Mouse (Mus musculus) lung, embryonic 14.5 days (tissue): ENCODE data around the gene Mfng. TPM values are rescaled to one million over a fixed set of nuclear protein-coding genes. Genes with fewer than 3 reads are reported as not detected.

Experiments
- ATAC-seq: fragments of 200-750 bp; cut with Nextera tagmentation; 2 replicates; pipeline ENCODE4 v1.8.0; 2017; ENCODE audit warnings: mild to moderate bottlenecking, moderate TSS enrichment, moderate library complexity; ENCODE audit not compliant: insufficient read depth
- DNase-seq: peaks from one replicate; pipeline ENCODE4 v3.0.0-alpha.2; 2015
- H3K27ac ChIP-seq: fragments of 300-500 bp; sonication (generic); 2 replicates; pipeline ENCODE4 v1.5.1; 2014; ENCODE audit warnings: low read depth, mild to moderate bottlenecking, moderate library complexity
- H3K27me3 ChIP-seq: fragments of 300-500 bp; sonication (generic); 2 replicates; pipeline ENCODE4 v1.6.1; 2014; ENCODE audit warnings: low read length, control low read depth; ENCODE audit not compliant: insufficient read depth
- H3K36me3 ChIP-seq: fragments of 300-500 bp; sonication (generic); 2 replicates; pipeline ENCODE4 v1.6.1; 2014; ENCODE audit warnings: control low read depth; ENCODE audit not compliant: insufficient read depth
- H3K4me1 ChIP-seq: fragments of 300-500 bp; sonication (generic); 2 replicates; pipeline ENCODE4 v1.6.1; 2014; ENCODE audit warnings: antibody characterized with exemption, control low read depth; ENCODE audit not compliant: insufficient read depth
- H3K4me2 ChIP-seq: fragments of 300-500 bp; sonication (generic); 2 replicates; pipeline ENCODE4 v1.6.1; 2014; ENCODE audit warnings: mild to moderate bottlenecking
- H3K4me3 ChIP-seq: fragments of 300-500 bp; sonication (generic); 2 replicates; pipeline ENCODE4 v1.5.1; 2014; ENCODE audit warnings: low read depth, low read length
- H3K9ac ChIP-seq: fragments of 300-500 bp; sonication (generic); 2 replicates; pipeline ENCODE4 v1.6.1; 2014
- H3K9me3 ChIP-seq: fragments of 300-500 bp; sonication (generic); 2 replicates; pipeline ENCODE4 v1.6.1; 2016; ENCODE audit warnings: low read depth, low read length, control low read depth
- CTCF ChIP-seq: IDR thresholded peaks from 2 replicates; pipeline ENCODE4 v1.5.1; 2016; ENCODE audit warnings: antibody characterized with exemption, low read depth
- WGBS: fragments of 180-500 bp; shearing (Covaris S2); extraction: QIAGEN DNeasy Blood & Tissue Kit; methylation state at CpG from one replicate; pipeline ENCODE4 v1.1.7; 2014; 5-methylcytosine and 5-hydroxymethylcytosine counted together
- polyA plus RNA-seq: library from polyadenylated mRNA; unstranded; fragments of >200 nt; fragmentation: Nextera tagmentation; extraction: Ambion mirVana; gene quantifications from 2 replicates; pipeline ENCODE4 v1.2.1, GENCODE M21; 2014

The Mfng gene
- polyA plus RNA-seq, 1 experiment from 2014 or later = 34.3 TPM

GRCm38 (mm10) chr15:78758132-78758531, 15.1 kb downstream of the Mfng start:
- Histone ChIP-seq H3K9ac (no peak overlapping the region), H3K9me3 (no peaks in the 10 kb centered on the region), H3K4me3 (no peak overlapping the region), H3K27me3 (no peaks in the 10 kb centered on the region), H3K27ac (no peak overlapping the region), H3K36me3 (no peaks in the 10 kb centered on the region), H3K4me2 (no peak overlapping the region), H3K4me1 (no peaks in the 10 kb centered on the region)
- no peak for TF ChIP-seq CTCF
- ATAC-seq (no peak), DNase-seq (no peak)
- WGBS = 80% methylated on average over 6 of the region's 6 CpGs

GRCm38 (mm10) chr15:78755966-78756725, 17.1 kb downstream of the Mfng start:
- 62% methylated on average over 12 of the region's 12 CpGs for WGBS
- no peak for TF ChIP-seq CTCF
- H3K27ac ChIP-seq = no peak overlapping the region
- DNase-seq (no peak), ATAC-seq (no peak)
- no peak overlapping the region for H3K4me2 ChIP-seq
- no peaks in the 10 kb centered on the region for H3K36me3 ChIP-seq
- no peak overlapping the region for H3K4me3 ChIP-seq
- H3K27me3 ChIP-seq = no peaks in the 10 kb centered on the region
- H3K4me1 ChIP-seq = no peaks in the 10 kb centered on the region
- no peak overlapping the region for H3K9ac ChIP-seq
- H3K9me3 ChIP-seq = no peaks in the 10 kb centered on the region

- H3K36me3 ChIP-seq = no peaks in the 10 kb centered on the region
- DNase-seq (no peak), ATAC-seq (no peak)
- H3K4me1 ChIP-seq = no peaks in the 10 kb centered on the region
- H3K9ac ChIP-seq = no peak overlapping the region
- H3K9me3 ChIP-seq = no peaks in the 10 kb centered on the region
- H3K4me3 ChIP-seq = no peak overlapping the region
- H3K27me3 ChIP-seq = no peaks in the 10 kb centered on the region
- TF ChIP-seq CTCF = no peak
- no peak overlapping the region for H3K27ac ChIP-seq
- H3K4me2 ChIP-seq = no peak overlapping the region
- 31% methylated on average over 3 of the region's 3 CpGs for WGBS
Measured at GRCm38 (mm10) chr15:78755226-78755625, 18.0 kb downstream of the Mfng start.

DNA sequence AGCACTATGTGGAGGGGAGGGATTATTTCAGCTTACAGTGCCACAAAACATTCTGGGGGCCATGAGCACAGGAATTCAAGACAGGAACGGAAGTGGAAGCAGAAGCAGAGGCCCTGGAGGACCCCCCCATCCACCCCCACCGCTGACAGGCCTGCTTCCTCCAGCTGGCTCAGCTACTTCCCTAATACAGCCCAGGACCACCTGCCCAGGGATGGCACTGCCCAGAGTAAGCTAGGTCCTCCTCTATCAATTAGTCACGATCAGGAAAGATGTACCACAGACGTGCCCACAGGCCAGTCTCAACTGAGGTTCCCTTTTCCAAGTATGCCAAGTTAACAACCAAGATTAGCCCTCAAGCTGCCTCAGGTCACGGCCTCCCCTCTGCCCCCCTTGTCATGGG, 19.1 kb downstream of the Mfng start:
- Histone ChIP-seq H3K9ac (no peak overlapping the region), H3K27me3 (no peaks in the 10 kb centered on the region), H3K4me1 (no peaks in the 10 kb centered on the region), H3K9me3 (no peaks in the 10 kb centered on the region), H3K4me3 (no peak overlapping the region), H3K36me3 (no peaks in the 10 kb centered on the region), H3K4me2 (no peak overlapping the region), H3K27ac (no peak overlapping the region)
- 63% methylated on average over 5 of the region's 5 CpGs for WGBS
- TF ChIP-seq CTCF = no peak
- DNase-seq = no peak
- no peak for ATAC-seq

DNA sequence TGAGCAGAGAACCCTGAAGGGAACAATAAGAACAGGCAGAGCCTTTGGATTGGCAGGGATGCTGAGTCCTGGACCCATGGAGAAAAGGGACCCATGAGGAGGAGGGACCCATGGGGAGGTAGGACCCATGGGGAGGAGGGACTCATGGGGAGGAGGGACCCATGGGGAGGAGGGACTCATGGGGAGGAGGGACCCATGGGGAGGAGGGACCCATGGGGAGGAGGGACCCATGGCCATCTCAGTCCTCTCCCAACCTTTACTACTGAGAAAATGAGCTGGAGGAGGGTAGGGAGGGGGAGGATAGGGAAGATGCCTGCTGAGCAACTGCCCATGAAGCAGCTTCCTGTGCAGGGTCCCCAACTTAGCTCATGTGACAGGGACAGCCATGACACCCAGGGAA, 20.3 kb downstream of the Mfng start:
- Histone ChIP-seq H3K36me3 (no peaks in the 10 kb centered on the region), H3K4me3 (no peak overlapping the region), H3K9ac (no peak overlapping the region), H3K9me3 (no peaks in the 10 kb centered on the region), H3K4me2 (no peak overlapping the region), H3K4me1 (no peaks in the 10 kb centered on the region), H3K27ac (no peak overlapping the region), H3K27me3 (no peaks in the 10 kb centered on the region)
- no peak for DNase-seq
- TF ChIP-seq CTCF = no peak
- ATAC-seq = no peak

DNA sequence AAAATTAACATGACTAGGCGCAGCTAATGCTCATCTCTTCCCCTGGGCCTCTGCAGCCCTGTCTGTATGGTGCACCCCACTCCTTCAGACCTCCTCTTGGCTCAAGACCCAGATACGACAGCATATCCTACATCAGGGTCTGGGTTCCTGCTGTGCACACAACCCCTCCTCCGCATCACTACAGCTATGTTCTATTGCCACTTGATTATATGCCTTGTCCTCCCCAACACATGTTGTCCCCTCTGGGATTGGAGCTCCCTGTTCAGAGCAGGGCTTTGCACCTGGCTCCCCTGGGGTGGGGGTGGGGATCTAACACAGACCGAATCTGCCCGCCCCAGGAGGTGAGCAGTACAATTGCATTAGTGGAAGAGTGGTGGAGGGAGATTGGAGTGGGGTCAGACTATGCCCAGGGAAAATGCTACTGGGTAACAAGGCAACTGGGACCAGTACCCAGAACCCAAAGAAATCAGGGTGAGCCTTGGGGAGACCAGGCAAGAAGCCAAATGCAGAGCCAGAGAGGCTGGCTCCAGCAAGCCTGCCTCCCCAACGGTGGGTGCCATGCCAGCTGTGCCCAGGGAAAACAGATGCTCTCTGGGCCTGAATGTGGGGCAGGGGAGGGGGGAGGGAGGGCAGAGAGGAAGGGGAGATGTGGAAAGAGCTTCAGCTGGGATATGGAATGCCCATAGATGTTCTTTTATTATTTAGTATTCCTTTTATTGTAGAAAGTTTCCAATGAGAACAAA, 22.5 kb downstream of the Mfng start:
- no peaks in the 10 kb centered on the region for H3K4me1 ChIP-seq
- H3K9me3 ChIP-seq = no peaks in the 10 kb centered on the region
- H3K36me3 ChIP-seq = no peaks in the 10 kb centered on the region
- TF ChIP-seq CTCF = no peak
- DNase-seq = no peak
- H3K4me2 ChIP-seq = no peak overlapping the region
- ATAC-seq = no peak
- no peaks in the 10 kb centered on the region for H3K27me3 ChIP-seq
- H3K9ac ChIP-seq = no peak overlapping the region
- WGBS = 54% methylated on average over 6 of the region's 6 CpGs
- H3K4me3 ChIP-seq = no peak overlapping the region
- no peak overlapping the region for H3K27ac ChIP-seq

DNA sequence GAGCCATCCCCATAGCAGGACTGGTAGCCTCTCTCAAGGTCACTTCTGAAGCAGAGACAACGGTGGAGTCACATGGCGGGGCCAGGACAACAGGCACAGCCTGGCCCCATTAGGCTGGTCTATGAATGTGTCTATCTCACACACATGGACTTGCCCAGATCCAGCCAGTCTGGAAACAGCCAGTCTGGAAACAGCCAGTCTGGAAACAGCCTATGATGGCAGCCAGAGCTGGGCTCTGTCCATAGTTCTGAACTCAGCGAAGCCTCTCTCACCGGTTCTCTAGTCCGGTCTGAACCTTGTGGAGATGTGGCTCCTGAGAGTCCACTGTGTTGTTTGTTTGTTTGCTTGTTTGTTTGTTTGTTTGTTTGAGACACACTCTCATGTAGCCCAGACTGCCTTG, 23.4 kb downstream of the Mfng start:
- Histone ChIP-seq H3K36me3 (no peaks in the 10 kb centered on the region), H3K4me2 (no peak overlapping the region), H3K9me3 (no peaks in the 10 kb centered on the region), H3K27ac (no peak overlapping the region), H3K27me3 (no peaks in the 10 kb centered on the region), H3K4me3 (no peak overlapping the region), H3K9ac (no peak overlapping the region), H3K4me1 (no peaks in the 10 kb centered on the region)
- 37% methylated on average over 5 of the region's 5 CpGs for WGBS
- ATAC-seq (peak; percentile 52; the same call in 1 of the 2 replicates), DNase-seq (peak; percentile 82)
- TF ChIP-seq CTCF = no peak
